Mouse (Mus musculus) limb, embryonic 15.5 days (tissue): ENCODE results near the gene Slc1a1. TPM values are rescaled to one million over a fixed set of nuclear protein-coding genes. Genes with fewer than 3 reads are reported as not detected.

Source experiments
- ATAC-seq: fragments of 200-750 bp; cut with Nextera tagmentation; 2 replicates; pipeline ENCODE4 v1.8.0; 2017; ENCODE audit warnings: low read depth, moderate TSS enrichment; ENCODE audit not compliant: insufficient number of reproducible peaks, low FRiP score, low TSS enrichment
- H3K27ac ChIP-seq: fragments of 300-500 bp; sonication (generic); 2 replicates; pipeline ENCODE4 v1.5.1; 2015; ENCODE audit warnings: moderate library complexity, mild to moderate bottlenecking, inconsistent platforms
- H3K27me3 ChIP-seq: fragments of 300-500 bp; sonication (generic); 2 replicates; pipeline ENCODE4 v1.6.1; 2015; ENCODE audit warnings: inconsistent platforms
- H3K36me3 ChIP-seq: fragments of 300-500 bp; sonication (generic); 2 replicates; pipeline ENCODE4 v1.6.1; 2015; ENCODE audit warnings: inconsistent platforms
- H3K4me1 ChIP-seq: fragments of 300-500 bp; sonication (generic); 2 replicates; pipeline ENCODE4 v1.6.1; 2015; ENCODE audit warnings: inconsistent platforms
- H3K4me2 ChIP-seq: fragments of 300-500 bp; sonication (generic); 2 replicates; pipeline ENCODE4 v1.6.1; 2015; ENCODE audit warnings: mild to moderate bottlenecking, inconsistent platforms
- H3K4me3 ChIP-seq: fragments of 300-500 bp; sonication (generic); 2 replicates; pipeline ENCODE4 v1.5.1; 2015; ENCODE audit warnings: mild to moderate bottlenecking, inconsistent platforms
- H3K9ac ChIP-seq: fragments of 300-500 bp; sonication (generic); 2 replicates; pipeline ENCODE4 v1.6.1; 2015; ENCODE audit warnings: inconsistent platforms
- H3K9me3 ChIP-seq: fragments of 300-500 bp; sonication (generic); 2 replicates; pipeline ENCODE4 v1.6.1; 2016; ENCODE audit warnings: inconsistent platforms
- WGBS: fragments of 180-500 bp; shearing (Covaris S2); methylation state at CpG from one replicate; pipeline ENCODE4 v1.1.7; 2015; 5-methylcytosine and 5-hydroxymethylcytosine counted together
- polyA plus RNA-seq: library from polyadenylated mRNA; unstranded; fragments of >200 nt; fragmentation: Nextera tagmentation; extraction: Ambion mirVana; gene quantifications from 2 replicates; pipeline ENCODE4 v1.2.1, GENCODE M21; 2015

Slc1a1 gene
- polyA plus RNA-seq, 1 experiment from 2014 or later: 1.3 TPM

DNA sequence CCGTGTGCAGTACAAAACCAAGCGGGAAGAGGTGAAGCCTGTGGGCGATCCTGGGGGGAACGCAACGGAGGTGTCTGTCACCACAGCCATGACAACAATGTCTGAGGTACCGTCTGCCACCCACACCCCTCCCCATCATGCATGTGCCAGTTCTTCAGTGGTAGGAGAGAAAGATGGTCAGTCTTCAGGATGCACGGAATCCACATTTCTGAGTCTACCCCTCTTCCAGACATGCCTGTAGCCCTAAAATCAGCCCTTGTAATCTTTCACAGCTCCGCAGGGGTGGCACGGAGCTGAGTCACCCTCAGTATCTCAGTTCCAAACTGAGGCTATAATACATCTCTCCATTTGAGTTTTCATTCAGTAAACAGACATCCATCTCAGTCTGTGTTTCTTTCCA, 62.6 kb downstream of the Slc1a1 start:
- H3K9me3 ChIP-seq: no peaks in the 10 kb centered on the region
- 76% methylated on average over 9 of the region's 9 CpGs for WGBS
- no peak overlapping the region for H3K9ac ChIP-seq
- no peak for ATAC-seq
- H3K27ac ChIP-seq: no peak overlapping the region
- H3K36me3 ChIP-seq: no peaks in the 10 kb centered on the region
- no peak overlapping the region for H3K4me2 ChIP-seq
- no peaks in the 10 kb centered on the region for H3K27me3 ChIP-seq
- no peak overlapping the region for H3K4me3 ChIP-seq
- H3K4me1 ChIP-seq: 0 out of 2 replicates have a peak, but pooled peaks cover 5% of the 10 kb centered on the region

DNA sequence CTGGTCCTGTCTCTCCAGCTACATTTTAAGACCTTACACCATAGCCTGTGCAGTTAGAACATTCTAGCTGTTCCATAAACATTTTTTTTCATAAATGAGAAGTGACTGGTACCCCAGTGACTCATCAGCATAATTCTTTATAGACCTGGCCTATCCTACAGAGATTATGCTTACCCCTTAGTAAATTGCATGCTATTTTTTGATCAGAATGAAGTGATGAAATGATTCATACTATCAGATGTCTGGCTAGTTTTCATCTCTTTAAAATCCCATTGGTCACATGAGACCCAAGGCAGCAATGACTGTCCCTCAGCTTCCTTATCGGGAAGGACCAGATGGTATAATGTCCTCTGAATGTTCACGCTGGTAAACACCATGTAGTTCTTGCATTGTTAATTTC, 65.9 kb downstream of the Slc1a1 start:
- Histone ChIP-seq H3K4me2 (no peak overlapping the region), H3K9me3 (no peaks in the 10 kb centered on the region), H3K27ac (no peak overlapping the region), H3K27me3 (no peaks in the 10 kb centered on the region), H3K9ac (no peak overlapping the region), H3K4me3 (no peak overlapping the region), H3K4me1 (0 out of 2 replicates have a peak, but pooled peaks cover 5% of the 10 kb centered on the region), H3K36me3 (no peaks in the 10 kb centered on the region)
- ATAC-seq: no peak
- WGBS: 87% methylated on average over 2 of the region's 2 CpGs

- H3K4me2 ChIP-seq: no peak overlapping the region
- 0 out of 2 replicates have a peak, but pooled peaks cover 4% of the 10 kb centered on the region for H3K4me1 ChIP-seq
- H3K27me3 ChIP-seq: no peaks in the 10 kb centered on the region
- H3K9ac ChIP-seq: no peak overlapping the region
- H3K27ac ChIP-seq: no peak overlapping the region
- H3K4me3 ChIP-seq: no peak overlapping the region
- H3K36me3 ChIP-seq: no peaks in the 10 kb centered on the region
- ATAC-seq: no peak
- no peaks in the 10 kb centered on the region for H3K9me3 ChIP-seq
- WGBS: 65% methylated on average over 2 of the region's 2 CpGs
These were observed 67.3 kb downstream of the Slc1a1 start for GRCm38 (mm10) chr19:28902111-28902510.

DNA sequence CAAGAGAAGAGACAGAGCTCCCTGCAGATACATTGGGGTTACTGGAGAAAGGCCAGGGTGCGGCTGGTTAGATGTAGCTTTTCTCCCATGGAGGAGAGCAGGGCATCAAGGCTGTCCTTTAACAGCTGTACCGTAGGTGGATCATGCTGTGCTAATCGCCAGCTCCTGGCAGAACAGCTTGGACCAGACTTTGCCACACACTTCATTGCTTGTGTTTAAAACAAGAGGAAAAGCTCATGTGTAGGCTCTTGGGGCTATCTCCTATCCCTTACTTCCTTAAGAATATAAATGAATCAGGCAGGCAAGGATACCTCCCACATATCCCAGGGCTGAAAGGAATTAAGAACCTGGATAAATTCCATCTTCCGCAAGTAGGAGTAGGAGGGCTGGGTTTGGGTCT, 68.0 kb downstream of the Slc1a1 start:
- no peak overlapping the region for H3K4me3 ChIP-seq
- H3K9me3 ChIP-seq: no peaks in the 10 kb centered on the region
- no peak overlapping the region for H3K27ac ChIP-seq
- H3K9ac ChIP-seq: no peak overlapping the region
- no peak overlapping the region for H3K4me2 ChIP-seq
- ATAC-seq: no peak
- WGBS: 68% methylated on average over 4 of the region's 4 CpGs
- H3K27me3 ChIP-seq: no peaks in the 10 kb centered on the region
- peaks cover 5% of the 10 kb centered on the region; the same call in 1 of the 2 replicates for H3K4me1 ChIP-seq
- no peaks in the 10 kb centered on the region for H3K36me3 ChIP-seq

DNA sequence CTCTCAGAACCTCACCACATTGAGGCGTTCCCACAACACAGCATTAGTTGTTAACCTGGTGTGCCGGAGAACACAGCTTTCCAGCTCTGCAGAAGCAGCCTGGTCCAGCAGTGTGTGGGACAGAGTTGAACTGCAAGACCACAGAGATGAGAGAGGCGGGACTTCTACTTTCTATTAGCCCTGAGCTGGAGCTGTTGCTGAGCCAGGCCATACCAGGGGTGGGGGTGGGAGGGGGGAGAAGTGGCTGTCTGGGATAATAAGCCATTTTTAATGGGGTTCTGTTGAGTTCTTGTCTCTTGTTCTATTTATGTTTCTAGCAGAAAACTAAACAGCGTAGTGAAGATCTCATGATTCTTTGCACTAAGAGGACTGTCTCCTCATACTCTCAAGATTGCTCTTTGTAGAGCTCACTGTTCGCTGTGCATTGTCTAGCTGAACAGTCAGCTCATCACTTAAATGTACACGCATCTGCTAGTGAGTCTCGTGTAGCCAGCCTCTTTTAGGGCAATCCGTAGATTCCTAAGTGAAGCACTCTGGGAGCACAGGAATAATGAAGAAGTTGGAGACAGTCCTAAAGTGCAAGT, 68.8 kb downstream of the Slc1a1 start:
- ATAC-seq: no peak
- H3K27me3 ChIP-seq: no peaks in the 10 kb centered on the region

DNA sequence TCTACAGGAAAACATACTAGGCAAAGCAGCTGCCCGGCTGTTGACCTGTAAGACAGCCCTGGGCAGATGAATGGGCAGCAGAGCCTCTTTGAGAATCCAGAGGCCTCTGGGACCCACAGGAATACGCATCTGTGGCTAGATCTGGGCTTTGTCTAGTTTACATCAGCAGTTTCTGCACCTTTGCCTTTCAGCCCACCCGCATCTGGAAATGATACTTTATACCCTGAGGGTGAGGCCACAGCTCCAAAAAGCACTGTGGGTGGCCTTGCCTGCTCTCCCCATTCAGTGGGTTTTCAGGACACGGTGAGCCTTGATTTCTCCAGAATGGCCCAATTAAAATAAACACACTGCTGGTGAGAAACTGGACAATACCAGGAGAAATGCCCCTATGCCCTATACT, 73.3 kb downstream of the Slc1a1 start:
- Histone ChIP-seq H3K27ac (no peak overlapping the region), H3K9ac (no peak overlapping the region), H3K9me3 (no peaks in the 10 kb centered on the region), H3K4me1 (peaks cover 11% of the 10 kb centered on the region; the same call in 1 of the 2 replicates), H3K36me3 (no peaks in the 10 kb centered on the region), H3K4me2 (no peak overlapping the region), H3K4me3 (no peak overlapping the region), H3K27me3 (no peaks in the 10 kb centered on the region)
- WGBS: 21% methylated on average over 4 of the region's 4 CpGs
- no peak for ATAC-seq

More for the DNA sequence above, 68.8 kb downstream of the Slc1a1 start:
- no peak overlapping the region for H3K4me3 ChIP-seq
- H3K36me3 ChIP-seq: no peaks in the 10 kb centered on the region
- no peak overlapping the region for H3K4me2 ChIP-seq
- H3K9me3 ChIP-seq: no peaks in the 10 kb centered on the region
- H3K4me1 ChIP-seq: peaks cover 11% of the 10 kb centered on the region; the same call in 1 of the 2 replicates
- H3K27ac ChIP-seq: no peak overlapping the region
- WGBS: 82% methylated on average over 8 of the region's 8 CpGs
- no peak overlapping the region for H3K9ac ChIP-seq

DNA sequence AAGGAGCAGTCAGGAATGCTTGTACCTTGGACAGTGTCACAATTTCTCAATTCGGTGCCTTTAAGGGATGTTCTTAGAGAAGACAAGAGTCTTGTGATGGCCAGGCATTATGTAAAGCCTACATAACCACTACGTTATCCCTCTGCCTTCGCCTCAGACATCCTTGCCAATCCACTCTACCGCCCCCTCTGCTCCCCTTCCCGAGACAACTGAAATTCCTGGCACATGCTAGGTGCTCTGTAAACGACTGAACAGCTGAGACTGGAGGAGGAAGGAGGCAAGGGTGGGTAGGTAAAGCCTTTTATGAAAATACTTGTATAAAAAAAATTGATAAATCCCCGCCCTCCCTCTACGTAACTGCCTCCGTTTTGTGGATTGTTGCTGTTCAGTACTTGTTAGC, 73.8 kb downstream of the Slc1a1 start:
- Histone ChIP-seq H3K4me1 (peaks cover 11% of the 10 kb centered on the region; the same call in 1 of the 2 replicates), H3K36me3 (no peaks in the 10 kb centered on the region), H3K27me3 (no peaks in the 10 kb centered on the region), H3K4me2 (no peak overlapping the region), H3K9ac (no peak overlapping the region), H3K4me3 (no peak overlapping the region), H3K9me3 (no peaks in the 10 kb centered on the region), H3K27ac (no peak overlapping the region)
- ATAC-seq: no peak
- WGBS: 46% methylated on average over 9 of the region's 9 CpGs

DNA sequence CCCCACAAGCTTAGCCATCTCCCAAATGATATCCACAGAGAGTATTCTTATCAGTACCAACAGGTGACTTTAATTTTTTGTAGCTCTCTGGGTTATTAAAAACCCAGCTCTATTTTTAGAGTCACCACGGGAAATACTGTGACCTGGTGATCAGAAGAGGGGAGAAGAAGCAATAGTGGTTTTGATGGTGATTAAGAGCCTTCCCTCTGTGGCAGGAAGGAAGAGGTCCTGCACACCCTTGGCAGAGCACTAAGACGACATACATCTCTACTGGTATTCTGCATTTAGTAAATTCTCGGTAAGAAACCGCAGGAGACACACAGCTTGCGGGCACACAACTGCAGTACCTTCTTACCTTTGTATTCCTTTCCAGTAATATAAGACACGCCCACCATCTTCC, 79.7 kb downstream of the Slc1a1 start:
- WGBS: 76% methylated on average over 6 of the region's 6 CpGs
- H3K27me3 ChIP-seq: no peaks in the 10 kb centered on the region

DNA sequence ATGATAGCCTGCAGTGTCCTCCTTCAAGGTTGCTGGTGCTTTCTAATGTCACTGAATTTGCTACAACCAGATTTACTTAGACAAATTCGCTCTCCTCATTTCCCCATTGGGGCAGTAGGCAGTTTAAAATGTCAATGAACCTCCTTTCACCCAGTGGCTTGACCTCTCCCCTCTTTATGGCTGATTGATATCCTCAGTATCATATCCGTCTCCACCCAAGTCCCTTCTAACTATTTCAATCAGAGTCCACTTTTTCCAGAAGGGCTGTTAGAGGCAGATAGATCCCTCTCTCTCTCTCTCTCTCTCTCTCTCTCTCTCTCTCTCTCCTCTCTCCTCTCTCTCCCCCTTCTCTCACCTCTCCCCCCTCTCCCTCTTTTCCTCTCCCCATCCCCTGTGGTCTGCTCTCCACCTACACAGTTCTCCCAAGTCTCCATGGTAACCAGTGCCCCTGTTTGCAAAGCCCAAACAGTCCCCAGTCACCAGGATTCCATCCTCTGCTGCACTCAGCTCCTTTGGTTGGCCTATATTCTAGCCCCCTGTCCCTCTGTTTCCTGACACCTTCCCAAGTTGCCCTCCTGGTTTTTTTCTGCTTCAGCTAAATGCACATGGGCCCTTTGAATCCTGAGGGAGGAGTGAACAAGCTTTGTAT, 80.9 kb downstream of the Slc1a1 start:
- H3K27ac ChIP-seq: no peak overlapping the region
- 78% methylated on average over 2 of the region's 2 CpGs for WGBS
- H3K36me3 ChIP-seq: no peaks in the 10 kb centered on the region
- no peaks in the 10 kb centered on the region for H3K27me3 ChIP-seq
- H3K9ac ChIP-seq: no peak overlapping the region
- H3K4me3 ChIP-seq: no peak overlapping the region
- H3K4me2 ChIP-seq: no peak overlapping the region
- H3K9me3 ChIP-seq: no peaks in the 10 kb centered on the region
- ATAC-seq: no peak
- 0 out of 2 replicates have a peak, but pooled peaks cover 2% of the 10 kb centered on the region for H3K4me1 ChIP-seq

More for the DNA sequence above, 79.7 kb downstream of the Slc1a1 start:
- no peak for ATAC-seq
- Histone ChIP-seq H3K27ac (no peak overlapping the region), H3K4me2 (no peak overlapping the region), H3K9me3 (no peaks in the 10 kb centered on the region), H3K4me3 (no peak overlapping the region), H3K36me3 (no peaks in the 10 kb centered on the region), H3K9ac (no peak overlapping the region), H3K4me1 (0 out of 2 replicates have a peak, but pooled peaks cover 2% of the 10 kb centered on the region)

DNA sequence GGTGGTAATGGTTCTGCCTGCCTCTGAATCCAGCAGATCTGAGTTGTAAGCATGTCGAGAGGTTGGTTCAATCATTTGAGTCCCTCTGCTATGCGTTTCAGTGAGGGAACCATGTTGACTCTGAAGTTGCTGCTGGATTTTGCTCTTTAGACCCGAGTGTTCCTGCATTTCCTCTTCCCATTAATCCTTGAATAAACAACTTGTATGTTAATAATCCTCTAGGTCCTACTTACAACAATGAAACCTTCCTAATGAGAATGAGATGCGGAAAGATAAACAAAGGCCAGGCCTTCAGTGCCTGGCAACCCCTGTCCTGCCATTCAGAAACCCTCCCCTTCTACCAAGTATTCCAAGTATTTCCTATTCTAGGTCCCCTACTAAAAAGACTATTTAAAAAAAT, 81.6 kb downstream of the Slc1a1 start:
- Histone ChIP-seq H3K9me3 (no peaks in the 10 kb centered on the region), H3K9ac (no peak overlapping the region), H3K27ac (no peak overlapping the region), H3K4me3 (no peak overlapping the region), H3K4me1 (0 out of 2 replicates have a peak, but pooled peaks cover 2% of the 10 kb centered on the region), H3K36me3 (no peaks in the 10 kb centered on the region), H3K4me2 (no peak overlapping the region), H3K27me3 (no peaks in the 10 kb centered on the region)
- ATAC-seq: no peak
- WGBS: 54% methylated on average over 4 of the region's 4 CpGs

GRCm38 (mm10) chr19:28917839-28918238, 83.0 kb downstream of the Slc1a1 start:
- Histone ChIP-seq H3K27ac (no peak overlapping the region), H3K27me3 (no peaks in the 10 kb centered on the region), H3K9me3 (no peaks in the 10 kb centered on the region), H3K4me1 (0 out of 2 replicates have a peak, but pooled peaks cover 2% of the 10 kb centered on the region), H3K4me3 (no peak overlapping the region), H3K36me3 (no peaks in the 10 kb centered on the region), H3K4me2 (no peak overlapping the region), H3K9ac (no peak overlapping the region)
- 80% methylated on average over 5 of the region's 5 CpGs for WGBS
- ATAC-seq: no peak

DNA sequence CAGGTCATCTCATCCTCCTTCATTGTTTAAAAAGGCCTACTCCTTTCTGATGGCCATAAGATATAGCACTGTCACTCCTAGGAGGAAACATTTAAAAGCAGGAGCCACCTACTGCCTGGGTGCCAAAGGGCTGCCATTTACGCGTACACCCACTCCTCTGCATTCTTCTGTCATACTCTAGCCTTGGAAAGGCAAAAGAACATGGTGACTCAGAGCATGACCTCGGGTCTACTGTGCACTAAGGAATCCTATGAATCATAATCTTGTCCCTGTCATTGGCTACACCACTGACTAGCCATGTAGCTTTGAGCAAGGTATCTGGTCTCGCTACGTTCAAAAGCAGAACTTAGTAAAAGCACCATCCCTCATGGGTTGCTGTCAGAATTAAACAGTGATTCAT, 91.5 kb downstream of the Slc1a1 start:
- H3K4me1 ChIP-seq: no peaks in the 10 kb centered on the region
- H3K9me3 ChIP-seq: no peaks in the 10 kb centered on the region
- H3K27ac ChIP-seq: no peak overlapping the region
- H3K9ac ChIP-seq: no peak overlapping the region
- WGBS: 91% methylated on average over 5 of the region's 5 CpGs
- no peak for ATAC-seq
- no peak overlapping the region for H3K4me3 ChIP-seq
- H3K36me3 ChIP-seq: no peaks in the 10 kb centered on the region
- H3K27me3 ChIP-seq: no peaks in the 10 kb centered on the region
- H3K4me2 ChIP-seq: no peak overlapping the region
